Mouse (Mus musculus) G1E (cell line): Measurements from ENCODE around the gene Cd8a. TPM values are rescaled to one million over a fixed set of nuclear protein-coding genes. Genes with fewer than 3 reads are reported as not detected.
"Not testable (repeated sequence)": the region's sequence is repeated elsewhere in the genome, so short reads cannot be mapped to it uniquely, and the experiment has no call there.

Experiments used
- ATAC-seq: 2 replicates; pipeline ENCODE4 v1.8.0; 2016; ENCODE audit warnings: mild to moderate bottlenecking; ENCODE audit not compliant: insufficient number of reproducible peaks, poor library complexity, low FRiP score, severe bottlenecking; ENCODE audit errors: extremely low read depth
- DNase-seq: peaks from one replicate; pipeline ENCODE4 v3.0.0; 2012; ENCODE audit warnings: low spot score
- H3K27me3 ChIP-seq: 2 replicates; pipeline ENCODE4 v1.6.1; 2012; ENCODE audit warnings: mild to moderate bottlenecking, low read length, inconsistent platforms; ENCODE audit not compliant: insufficient read depth
- H3K36me3 ChIP-seq: replicated peaks from 2 replicates; pipeline ENCODE3; 2012; ENCODE audit warnings: mild to moderate bottlenecking, inconsistent platforms
- H3K4me1 ChIP-seq: 2 replicates; pipeline ENCODE4 v1.6.1; 2012; ENCODE audit warnings: low read depth, low read length, inconsistent platforms, mixed read lengths; ENCODE audit not compliant: insufficient read depth
- H3K4me3 ChIP-seq: 2 replicates; pipeline ENCODE4 v1.5.1; 2012; ENCODE audit warnings: low read depth, mild to moderate bottlenecking, inconsistent platforms, low read length, moderate library complexity, mixed read lengths
- H3K9me3 ChIP-seq: replicated peaks from 2 replicates; pipeline ENCODE4 v1.6.1; 2012; ENCODE audit warnings: inconsistent platforms
- CTCF ChIP-seq: IDR thresholded peaks from 2 replicates; pipeline ENCODE4 v1.5.1; 2012; ENCODE audit warnings: low read depth, low read length, inconsistent platforms, mixed read lengths
- GATA1 ChIP-seq: IDR thresholded peaks from 2 replicates; pipeline ENCODE4 v1.6.1; 2012; ENCODE audit warnings: borderline replicate concordance, low read length, inconsistent platforms, mixed read lengths
- GATA2 ChIP-seq: IDR thresholded peaks from 2 replicates; pipeline ENCODE4 v1.6.1; 2012; ENCODE audit warnings: low read depth, low read length, inconsistent platforms, borderline replicate concordance
- POLR2AphosphoS5 ChIP-seq: IDR thresholded peaks from 2 replicates; pipeline ENCODE4 v1.6.1; 2012; ENCODE audit warnings: low read depth, low read length, inconsistent platforms; ENCODE audit not compliant: insufficient replicate concordance
- TAL1 ChIP-seq: conservative IDR thresholded peaks from 2 replicates; pipeline ENCODE4 v1.6.1; 2012; ENCODE audit warnings: low read depth, low read length, inconsistent platforms, mixed read lengths
- polyA plus RNA-seq: library from polyadenylated mRNA; stranded (reverse); fragments of >175 nt; gene quantifications from 2 replicates; pipeline ENCODE4 v1.2.3, GENCODE M21; 2012
- total RNA-seq, 2 experiments: library from RNA; stranded (forward) in 1 of 2; stranded (reverse) in 1 of 2; fragments of 200-1000 nt in 1 of 2; fragments of >200 nt in 1 of 2; fragmentation: Nextera tagmentation in 1 of 2; gene quantifications; 2 replicates each; pipeline ENCODE4 v1.2.3; 2014 to 2017

Cd8a gene
- total RNA-seq (2014; fragmentation: Nextera tagmentation) (not detected in 2 replicates), total RNA-seq (2017) (0.12 and 0.22 TPM in 2 replicates), polyA plus RNA-seq (not detected in 2 replicates)

GRCm38 (mm10) chr6:71373249-71373775 is at the start of gene Cd8a:
TSS of gene Cd8a (plus strand) at chr6:71373427.
- TF ChIP-seq GATA1 (no peak), GATA2 (no peak), POLR2AphosphoS5 (no peak), TAL1 (no peak), CTCF (no peak)
- no peak for DNase-seq
- Histone ChIP-seq H3K36me3 (no peaks in the 10 kb centered on the region), H3K4me1 (no peaks in the 10 kb centered on the region), H3K27me3 (peaks cover 14% of the 10 kb centered on the region), H3K9me3 (no peaks in the 10 kb centered on the region), H3K4me3 (no peak within 1 kb of the TSS)
- ATAC-seq = no peak

- Histone ChIP-seq H3K36me3 (no peaks in the 10 kb centered on the region), H3K4me1 (no peaks in the 10 kb centered on the region), H3K9me3 (no peaks in the 10 kb centered on the region), H3K4me3 (no peak overlapping the region), H3K27me3 (peaks cover 11% of the 10 kb centered on the region; the same call in 1 of the 2 replicates)
- ATAC-seq = no peak
- DNase-seq = no peak
- TF ChIP-seq TAL1 = no peak
- no peak for TF ChIP-seq CTCF
- TF ChIP-seq POLR2AphosphoS5 = no peak
- no peak for TF ChIP-seq GATA1
- no peak for TF ChIP-seq GATA2
Measured at GRCm38 (mm10) chr6:71324816-71325215, 48.4 kb upstream of the Cd8a start.

DNA sequence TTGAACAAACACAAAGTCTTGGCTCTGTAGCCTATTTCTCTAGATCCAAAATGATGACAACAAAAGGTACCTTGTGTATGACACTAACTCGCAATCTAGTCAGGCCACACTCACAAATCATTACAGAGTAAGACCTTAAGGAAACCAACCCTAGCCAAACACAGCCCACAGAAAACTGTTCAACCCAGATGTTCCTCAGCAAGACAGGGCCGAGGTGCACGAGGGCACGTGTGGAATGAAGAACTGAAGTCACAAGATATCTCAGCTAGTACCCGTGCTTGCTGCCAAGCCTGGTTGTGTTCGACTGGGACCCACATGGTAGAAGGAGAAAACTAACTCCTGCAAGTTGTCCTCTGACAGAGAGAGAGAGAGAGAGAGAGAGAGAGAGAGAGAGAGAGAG is 43.3 kb upstream of the Cd8a start:
- H3K9me3 ChIP-seq = no peaks in the 10 kb centered on the region

DNA sequence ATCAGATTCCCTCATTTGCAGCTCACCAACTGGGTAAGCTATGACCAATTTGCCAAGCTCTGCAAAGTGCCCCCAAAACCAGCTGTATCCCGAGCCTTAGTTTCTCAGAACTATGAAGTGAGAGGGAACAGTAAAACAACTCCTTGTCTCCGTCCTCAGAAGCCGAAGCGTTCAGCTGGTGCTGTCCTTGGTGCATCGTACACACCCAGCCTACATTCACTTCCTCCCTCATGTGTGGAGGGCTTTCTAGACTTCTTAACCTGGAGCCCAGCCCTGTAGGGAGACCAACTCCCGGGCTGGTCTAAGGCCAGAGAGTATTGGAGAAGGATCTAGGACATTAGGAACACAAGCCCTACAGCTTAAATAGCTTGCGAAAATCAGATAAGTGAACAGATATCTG is 42.7 kb upstream of the Cd8a start:
- TF ChIP-seq TAL1 (no peak), GATA2 (no peak), POLR2AphosphoS5 (no peak), CTCF (no peak), GATA1 (no peak)
- DNase-seq = no peak

More for the DNA sequence above, 43.3 kb upstream of the Cd8a start:
- Histone ChIP-seq H3K36me3 (no peaks in the 10 kb centered on the region), H3K4me3 (no peak overlapping the region), H3K4me1 (no peaks in the 10 kb centered on the region), H3K27me3 (peaks cover 15% of the 10 kb centered on the region)
- TF ChIP-seq TAL1 (no peak), GATA2 (no peak), POLR2AphosphoS5 (no peak), GATA1 (no peak), CTCF (no peak)
- no peak for DNase-seq
- no peak for ATAC-seq

GRCm38 (mm10) chr6:71331491-71331890 is 41.7 kb upstream of the Cd8a start:
- not testable (repeated sequence) for H3K4me3 ChIP-seq, ATAC-seq, H3K4me1 ChIP-seq, H3K36me3 ChIP-seq, DNase-seq, H3K9me3 ChIP-seq
- H3K27me3 ChIP-seq = peaks cover 15% of the 10 kb centered on the region

More for the DNA sequence above, 42.7 kb upstream of the Cd8a start:
- no peaks in the 10 kb centered on the region for H3K9me3 ChIP-seq
- H3K4me1 ChIP-seq = no peaks in the 10 kb centered on the region
- H3K4me3 ChIP-seq = no peak overlapping the region
- peaks cover 18% of the 10 kb centered on the region for H3K27me3 ChIP-seq
- no peak for ATAC-seq
- no peaks in the 10 kb centered on the region for H3K36me3 ChIP-seq

- DNase-seq (no peak), ATAC-seq (no peak)
- TF ChIP-seq CTCF (no peak), POLR2AphosphoS5 (no peak), GATA2 (no peak), GATA1 (no peak), TAL1 (no peak)
Measured at GRCm38 (mm10) chr6:71332236-71332965, 40.8 kb upstream of the Cd8a start.

GRCm38 (mm10) chr6:71333031-71333430 is 40.2 kb upstream of the Cd8a start:
- DNase-seq (no peak), ATAC-seq (no peak)
- Histone ChIP-seq H3K27me3 (peaks cover 17% of the 10 kb centered on the region), H3K9me3 (no peaks in the 10 kb centered on the region), H3K4me3 (no peak overlapping the region), H3K4me1 (no peaks in the 10 kb centered on the region), H3K36me3 (no peaks in the 10 kb centered on the region)
- TF ChIP-seq CTCF (no peak), TAL1 (no peak), GATA1 (no peak), POLR2AphosphoS5 (no peak), GATA2 (no peak)

More at GRCm38 (mm10) chr6:71332236-71332965, 40.8 kb upstream of the Cd8a start:
- H3K4me1 ChIP-seq = no peaks in the 10 kb centered on the region
- H3K9me3 ChIP-seq = no peaks in the 10 kb centered on the region
- H3K36me3 ChIP-seq = no peaks in the 10 kb centered on the region
- no peak overlapping the region for H3K4me3 ChIP-seq
- peaks cover 17% of the 10 kb centered on the region for H3K27me3 ChIP-seq
